Mouse (Mus musculus) neural tube, embryonic 12.5 days (tissue): ENCODE measurements around the gene Spib. TPM values are rescaled to one million over a fixed set of nuclear protein-coding genes. Genes with fewer than 3 reads are reported as not detected.

Experiments used
- ATAC-seq: fragments of 200-750 bp; cut with Nextera tagmentation; 2 replicates; pipeline ENCODE4 v1.8.0; 2017; ENCODE audit warnings: low read depth, mild to moderate bottlenecking, moderate TSS enrichment, moderate library complexity; ENCODE audit not compliant: low FRiP score
- H3K27ac ChIP-seq: fragments of 300-500 bp; sonication (generic); 2 replicates; pipeline ENCODE4 v1.5.1; 2016
- H3K27me3 ChIP-seq: fragments of 300-500 bp; sonication (generic); replicated peaks from 2 replicates; pipeline ENCODE4 v1.6.1; 2016; ENCODE audit warnings: mild to moderate bottlenecking
- H3K36me3 ChIP-seq: fragments of 300-500 bp; sonication (generic); 2 replicates; pipeline ENCODE4 v1.6.1; 2016; ENCODE audit warnings: mild to moderate bottlenecking
- H3K4me1 ChIP-seq: fragments of 300-500 bp; sonication (generic); 2 replicates; pipeline ENCODE4 v1.6.1; 2016
- H3K4me2 ChIP-seq: fragments of 300-500 bp; sonication (generic); replicated peaks from 2 replicates; pipeline ENCODE4 v1.6.1; 2016; ENCODE audit warnings: mild to moderate bottlenecking
- H3K4me3 ChIP-seq: fragments of 300-500 bp; sonication (generic); 2 replicates; pipeline ENCODE4 v1.5.1; 2016
- H3K9ac ChIP-seq: fragments of 300-500 bp; sonication (generic); 2 replicates; pipeline ENCODE4 v1.6.1; 2016; ENCODE audit warnings: mild to moderate bottlenecking
- H3K9me3 ChIP-seq: fragments of 300-500 bp; sonication (generic); 2 replicates; pipeline ENCODE4 v1.6.1; 2016; ENCODE audit warnings: mild to moderate bottlenecking
- WGBS: fragments of 180-500 bp; shearing (Covaris S2); methylation state at CpG from one replicate; pipeline ENCODE4 v1.1.7; 2016; 5-methylcytosine and 5-hydroxymethylcytosine counted together
- polyA plus RNA-seq: library from polyadenylated mRNA; unstranded; fragments of >200 nt; fragmentation: Nextera tagmentation; extraction: Ambion mirVana; gene quantifications from 2 replicates; pipeline ENCODE4 v1.2.1, GENCODE M21; 2016

Spib gene
- 0.11 TPM in 1 of 2 replicates, not detected in the other for polyA plus RNA-seq

- peaks cover 19% of the 10 kb centered on the region for H3K27me3 ChIP-seq
- H3K9me3 ChIP-seq, result no peaks in the 10 kb centered on the region
- H3K27ac ChIP-seq, result no peak within 1 kb of the TSS
- no peak within 1 kb of the TSS for H3K9ac ChIP-seq
- no peak within 1 kb of the TSS for H3K4me2 ChIP-seq
- no peak for ATAC-seq
- no peak within 1 kb of the TSS for H3K4me3 ChIP-seq
- peaks cover 51% of the 10 kb centered on the region for H3K36me3 ChIP-seq
- peaks cover 7% of the 10 kb centered on the region; the same call in 1 of the 2 replicates for H3K4me1 ChIP-seq
- 79% methylated on average over 4 of the region's 4 CpGs for WGBS
Observed at GRCm38 (mm10) chr7:44531946-44532732, at the start of gene Spib. Spib (minus strand) TSS chr7:44532071.

GRCm38 (mm10) chr7:44581637-44582036 is 49.8 kb upstream of the Spib start:
- Histone ChIP-seq H3K9me3 (no peaks in the 10 kb centered on the region), H3K36me3 (no peaks in the 10 kb centered on the region), H3K27me3 (no peaks in the 10 kb centered on the region; the same call in 1 of the 2 replicates), H3K9ac (no peak overlapping the region), H3K4me3 (no peak overlapping the region), H3K27ac (no peak overlapping the region), H3K4me2 (no peak overlapping the region), H3K4me1 (no peaks in the 10 kb centered on the region)
- 81% methylated on average over 6 of the region's 6 CpGs for WGBS
- ATAC-seq, result no peak

GRCm38 (mm10) chr7:44576333-44576844 is 44.5 kb upstream of the Spib start:
- H3K4me3 ChIP-seq, result no peak overlapping the region
- H3K9me3 ChIP-seq, result no peaks in the 10 kb centered on the region
- no peak for ATAC-seq
- no peaks in the 10 kb centered on the region for H3K36me3 ChIP-seq
- H3K4me1 ChIP-seq, result no peaks in the 10 kb centered on the region
- H3K27me3 ChIP-seq, result no peaks in the 10 kb centered on the region
- H3K27ac ChIP-seq, result no peak overlapping the region
- no peak overlapping the region for H3K9ac ChIP-seq
- WGBS, result 54% methylated on average over 5 of the region's 5 CpGs
- no peak overlapping the region for H3K4me2 ChIP-seq

- 79% methylated on average over 5 of the region's 5 CpGs for WGBS
- Histone ChIP-seq H3K9ac (no peak overlapping the region), H3K4me2 (no peak overlapping the region), H3K36me3 (no peaks in the 10 kb centered on the region), H3K4me1 (no peaks in the 10 kb centered on the region), H3K9me3 (no peaks in the 10 kb centered on the region), H3K27me3 (no peaks in the 10 kb centered on the region), H3K27ac (no peak overlapping the region), H3K4me3 (no peak overlapping the region)
- no peak for ATAC-seq
Observed at GRCm38 (mm10) chr7:44572956-44573484, 41.1 kb upstream of the Spib start.

GRCm38 (mm10) chr7:44572213-44572701 is 40.4 kb upstream of the Spib start, which contains the start of gene Napsa:
Napsa (plus strand) TSS chr7:44572380.
- 37% methylated on average over 7 of the region's 7 CpGs for WGBS
- H3K27me3 ChIP-seq, result no peaks in the 10 kb centered on the region
- H3K27ac ChIP-seq, result no peak within 1 kb of the TSS
- no peaks in the 10 kb centered on the region for H3K9me3 ChIP-seq
- H3K9ac ChIP-seq, result no peak within 1 kb of the TSS
- no peak for ATAC-seq
- H3K4me2 ChIP-seq, result no peak within 1 kb of the TSS
- H3K4me3 ChIP-seq, result no peak within 1 kb of the TSS
- no peaks in the 10 kb centered on the region for H3K4me1 ChIP-seq
- H3K36me3 ChIP-seq, result no peaks in the 10 kb centered on the region

- ATAC-seq, result no peak
- no peaks in the 10 kb centered on the region for H3K36me3 ChIP-seq
- H3K27ac ChIP-seq, result no peak overlapping the region
- no peaks in the 10 kb centered on the region for H3K27me3 ChIP-seq
- no peaks in the 10 kb centered on the region for H3K4me1 ChIP-seq
- H3K4me2 ChIP-seq, result no peak overlapping the region
- no peak overlapping the region for H3K9ac ChIP-seq
- H3K9me3 ChIP-seq, result no peaks in the 10 kb centered on the region
- WGBS, result 67% methylated on average over 4 of the region's 4 CpGs
- no peak overlapping the region for H3K4me3 ChIP-seq
Observed at GRCm38 (mm10) chr7:44571811-44572210, 39.9 kb upstream of the Spib start.

- 88% methylated on average over 6 of the region's 6 CpGs for WGBS
Observed at GRCm38 (mm10) chr7:44570989-44571388, 39.1 kb upstream of the Spib start.

GRCm38 (mm10) chr7:44568803-44569202 is 36.9 kb upstream of the Spib start:
- H3K4me2 ChIP-seq, result no peak overlapping the region
- 80% methylated on average over 9 of the region's 9 CpGs for WGBS
- ATAC-seq, result no peak

More at GRCm38 (mm10) chr7:44570989-44571388, 39.1 kb upstream of the Spib start:
- no peak overlapping the region for H3K9ac ChIP-seq
- no peak overlapping the region for H3K4me2 ChIP-seq
- no peak for ATAC-seq
- H3K27ac ChIP-seq, result no peak overlapping the region
- no peaks in the 10 kb centered on the region for H3K27me3 ChIP-seq
- H3K4me1 ChIP-seq, result no peaks in the 10 kb centered on the region
- no peak overlapping the region for H3K4me3 ChIP-seq
- H3K9me3 ChIP-seq, result no peaks in the 10 kb centered on the region
- no peaks in the 10 kb centered on the region for H3K36me3 ChIP-seq

GRCm38 (mm10) chr7:44565414-44565813 is 33.5 kb upstream of the Spib start:
- Histone ChIP-seq H3K27me3 (no peaks in the 10 kb centered on the region), H3K4me3 (no peak overlapping the region)
- 76% methylated on average over 6 of the region's 6 CpGs for WGBS

More at GRCm38 (mm10) chr7:44568803-44569202, 36.9 kb upstream of the Spib start:
- Histone ChIP-seq H3K9ac (no peak overlapping the region), H3K9me3 (no peaks in the 10 kb centered on the region), H3K27me3 (no peaks in the 10 kb centered on the region), H3K27ac (no peak overlapping the region), H3K4me1 (no peaks in the 10 kb centered on the region), H3K4me3 (no peak overlapping the region), H3K36me3 (no peaks in the 10 kb centered on the region)

GRCm38 (mm10) chr7:44564486-44564885 is 32.6 kb upstream of the Spib start:
- H3K9me3 ChIP-seq, result no peaks in the 10 kb centered on the region
- H3K27me3 ChIP-seq, result no peaks in the 10 kb centered on the region
- H3K4me1 ChIP-seq, result no peaks in the 10 kb centered on the region
- H3K36me3 ChIP-seq, result no peaks in the 10 kb centered on the region
- H3K9ac ChIP-seq, result no peak overlapping the region
- 87% methylated on average over 10 of the region's 10 CpGs for WGBS
- no peak for ATAC-seq
- H3K27ac ChIP-seq, result no peak overlapping the region
- H3K4me3 ChIP-seq, result no peak overlapping the region
- H3K4me2 ChIP-seq, result no peak overlapping the region

More at GRCm38 (mm10) chr7:44565414-44565813, 33.5 kb upstream of the Spib start:
- Histone ChIP-seq H3K9me3 (no peaks in the 10 kb centered on the region), H3K9ac (no peak overlapping the region), H3K4me1 (no peaks in the 10 kb centered on the region), H3K27ac (no peak overlapping the region), H3K4me2 (no peak overlapping the region), H3K36me3 (no peaks in the 10 kb centered on the region)
- no peak for ATAC-seq

- no peaks in the 10 kb centered on the region for H3K36me3 ChIP-seq
- H3K4me2 ChIP-seq, result no peak overlapping the region
- H3K27me3 ChIP-seq, result no peaks in the 10 kb centered on the region
- no peaks in the 10 kb centered on the region for H3K9me3 ChIP-seq
- H3K4me1 ChIP-seq, result no peaks in the 10 kb centered on the region
- H3K9ac ChIP-seq, result no peak overlapping the region
- ATAC-seq, result no peak
- H3K27ac ChIP-seq, result no peak overlapping the region
- no peak overlapping the region for H3K4me3 ChIP-seq
- WGBS, result 44% methylated on average over 8 of the region's 8 CpGs
Observed at GRCm38 (mm10) chr7:44563284-44563683, 31.4 kb upstream of the Spib start.
